Mouse (Mus musculus) lung, adult 2 months (tissue): ENCODE measurements around the gene Acot13. TPM values are rescaled to one million over a fixed set of nuclear protein-coding genes. Genes with fewer than 3 reads are reported as not detected.

Source experiments
- DNase-seq: peaks from one replicate; pipeline ENCODE4 v3.0.0; 2022
- H3K4me1 ChIP-seq: fragments of 200-500 bp; 2 replicates; pipeline ENCODE4 v1.6.1; 2011; ENCODE audit warnings: low read length; ENCODE audit not compliant: control insufficient read depth, insufficient read depth
- H3K4me3 ChIP-seq: fragments of 200-500 bp; replicated peaks from 2 replicates; pipeline ENCODE3; 2011; ENCODE audit warnings: low read depth, mild to moderate bottlenecking, control low read depth, low read length; ENCODE audit errors: extremely low read depth
- CTCF ChIP-seq: fragments of 200-500 bp; IDR thresholded peaks from 2 replicates; pipeline ENCODE4 v1.5.1; 2011; ENCODE audit warnings: mild to moderate bottlenecking, low read length, control low read depth; ENCODE audit not compliant: insufficient read depth
- POLR2A ChIP-seq: fragments of 200-500 bp; IDR thresholded peaks from 2 replicates; pipeline ENCODE4 v1.6.1; 2011; ENCODE audit warnings: low read depth, mild to moderate bottlenecking, control low read depth, low read length, borderline replicate concordance; ENCODE audit errors: extremely low read depth
- WGBS: fragments of 180-500 bp; shearing (Covaris S2); methylation state at CpG from one replicate; pipeline ENCODE4 v1.1.7; 2018; 5-methylcytosine and 5-hydroxymethylcytosine counted together
- polyA plus RNA-seq: library from polyadenylated mRNA; depleted of rRNA; stranded (reverse); fragments of >200 nt; gene quantifications from 2 replicates; pipeline ENCODE4 v1.2.3, GENCODE M21; 2012

Acot13 gene
- polyA plus RNA-seq, 1 experiment, result 32.6 TPM

DNA sequence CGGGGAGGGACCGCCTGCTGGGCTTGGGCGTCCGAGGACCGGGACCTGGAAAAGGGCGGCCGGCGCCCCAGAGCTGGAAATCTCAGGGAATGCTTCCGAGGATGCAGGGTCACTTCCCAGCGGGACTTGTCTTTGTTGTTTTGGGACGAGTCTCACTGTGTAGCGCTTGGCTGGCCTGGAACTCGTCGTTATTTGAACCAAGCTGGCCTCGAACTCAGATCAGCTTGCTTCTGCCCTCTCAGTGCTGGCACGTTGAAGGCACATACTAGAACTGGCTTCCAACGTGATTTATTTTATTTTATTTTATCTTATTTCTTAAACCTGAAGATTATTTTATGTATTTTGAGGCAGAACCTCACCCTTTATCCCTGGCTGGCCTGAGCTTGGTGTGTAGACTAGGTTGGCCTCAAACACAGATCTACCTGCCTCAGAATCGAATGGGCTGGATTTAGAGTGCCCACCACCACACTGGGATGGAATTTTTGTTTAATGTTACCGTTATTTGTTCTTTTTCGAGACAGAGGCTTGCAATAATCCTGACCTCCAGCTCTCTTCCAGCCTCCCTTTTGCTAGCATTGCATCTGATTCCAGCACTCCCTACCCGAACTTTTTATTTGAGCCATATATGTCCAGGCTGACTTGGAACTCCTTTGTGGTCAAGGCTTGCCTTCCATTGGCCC, 931 bp upstream of the Acot13 start:
- whole genome bisulfite sequencing, result 3% methylated on average over 21 of the region's 21 CpGs
- no peak for TF ChIP-seq POLR2A
- TF ChIP-seq CTCF, result no peak

DNA sequence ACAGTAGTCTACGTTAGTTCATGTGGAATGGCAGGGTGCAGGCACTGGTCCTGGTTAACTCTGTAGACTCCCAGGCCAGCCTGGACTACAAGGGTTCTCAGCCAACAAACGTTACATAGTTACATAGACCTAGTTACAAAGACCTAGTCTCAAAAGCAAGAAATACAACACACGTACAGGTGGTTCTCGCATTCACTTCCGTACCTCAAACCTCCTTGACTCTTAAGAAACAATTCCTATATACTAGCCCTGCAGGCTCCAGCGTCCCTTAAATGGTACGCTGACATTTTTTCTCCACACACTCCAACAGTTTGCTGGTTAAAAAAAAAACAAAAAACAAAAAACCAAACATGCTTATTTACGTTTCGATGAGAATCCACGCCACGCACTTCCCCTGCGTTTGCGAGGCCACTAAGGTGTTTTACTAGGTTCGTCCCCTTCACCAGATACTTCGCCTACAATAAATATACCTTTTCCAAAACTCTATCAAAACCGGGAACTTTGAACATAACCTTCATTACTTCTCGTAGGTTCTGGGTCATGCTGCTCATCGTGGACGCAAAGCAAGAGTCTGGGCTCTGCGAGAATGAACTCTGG, 486 bp downstream of the Acot13 start:
- under 1% methylated on average over 20 of the region's 20 CpGs for WGBS
- Histone ChIP-seq H3K4me3 (peak overlapping the region; percentile 81), H3K4me1 (peaks cover 12% of the 10 kb centered on the region)
- no peak for TF ChIP-seq POLR2A
- no peak for TF ChIP-seq CTCF
- no peak for DNase-seq

More for the DNA sequence above, 931 bp upstream of the Acot13 start:
- peak overlapping the region; percentile 71 for H3K4me3 ChIP-seq
- H3K4me1 ChIP-seq, result peaks cover 12% of the 10 kb centered on the region
- DNase-seq, result no peak

DNA sequence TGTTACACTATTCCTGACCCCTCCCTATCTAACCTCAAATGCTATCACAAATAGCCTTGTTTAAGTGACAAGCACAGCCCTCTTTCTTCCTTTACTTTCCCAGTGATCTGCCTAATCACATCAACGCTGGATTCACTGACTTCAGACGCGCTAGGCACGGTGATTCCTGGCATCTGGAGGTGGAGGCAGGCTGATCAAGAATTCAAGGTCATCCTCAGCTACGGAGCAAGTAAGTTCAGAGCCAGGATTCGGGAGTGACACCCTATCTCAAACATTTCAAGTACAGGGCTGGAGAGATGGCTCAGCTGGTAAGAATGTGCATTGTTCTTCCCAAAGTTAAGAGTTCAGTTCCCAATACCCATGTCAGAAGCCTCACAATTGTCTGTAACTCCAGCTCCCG, 5.2 kb downstream of the Acot13 start:
- Histone ChIP-seq H3K4me3 (no peak overlapping the region), H3K4me1 (peaks cover 6% of the 10 kb centered on the region; the same call in 1 of the 2 replicates)
- 70% methylated on average over 7 of the region's 7 CpGs for WGBS
- TF ChIP-seq CTCF, result no peak
- TF ChIP-seq POLR2A, result no peak
- no peak for DNase-seq

DNA sequence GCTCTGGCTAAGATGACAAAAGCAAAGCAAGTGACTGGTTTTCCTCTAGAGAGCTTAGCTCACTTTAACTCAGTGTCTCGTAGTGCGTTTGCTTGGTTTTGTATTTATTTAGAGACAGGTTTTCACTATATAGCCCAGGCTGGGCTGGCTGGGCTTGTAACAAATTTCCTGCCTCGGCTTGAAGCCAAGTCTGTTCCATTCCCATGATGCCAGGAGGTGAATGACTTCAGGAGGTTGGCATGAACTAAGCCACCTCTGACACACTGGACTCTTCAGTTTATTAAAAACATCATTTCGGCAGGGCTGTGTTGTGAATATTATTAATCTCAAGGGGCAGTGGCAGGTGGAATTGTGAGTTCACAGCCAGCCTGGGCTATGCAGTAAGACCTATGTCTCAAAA, 5.8 kb downstream of the Acot13 start:
- no peak overlapping the region for H3K4me3 ChIP-seq
- TF ChIP-seq CTCF (no peak), POLR2A (no peak)
- WGBS, result 42% methylated on average over 4 of the region's 4 CpGs
- peaks cover 5% of the 10 kb centered on the region; the same call in 1 of the 2 replicates for H3K4me1 ChIP-seq
- DNase-seq, result no peak

DNA sequence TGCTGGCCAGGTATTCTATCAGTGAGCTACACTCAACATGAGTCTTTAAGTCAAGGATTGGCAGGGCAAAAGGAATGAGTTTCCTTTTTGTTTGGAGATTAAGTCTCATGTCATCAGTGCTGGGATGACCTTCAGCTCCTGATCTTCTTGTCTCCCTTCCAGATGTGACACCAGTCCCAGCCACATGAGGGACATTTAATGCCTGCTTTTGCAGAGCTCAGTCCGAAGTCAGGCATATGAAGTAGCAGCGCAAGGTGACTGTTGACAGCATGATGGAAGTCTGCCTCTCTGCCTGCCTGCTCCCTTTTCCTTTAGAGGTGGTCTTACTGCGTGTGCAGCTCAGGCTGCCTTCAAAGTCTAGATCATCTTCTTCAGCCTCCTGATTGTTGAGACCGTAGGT, 6.7 kb downstream of the Acot13 start:
- no peak for DNase-seq
- H3K4me3 ChIP-seq, result no peak overlapping the region
- TF ChIP-seq POLR2A, result no peak
- WGBS, result 91% methylated on average over 4 of the region's 4 CpGs
- H3K4me1 ChIP-seq, result peaks cover 4% of the 10 kb centered on the region; the same call in 1 of the 2 replicates

DNA sequence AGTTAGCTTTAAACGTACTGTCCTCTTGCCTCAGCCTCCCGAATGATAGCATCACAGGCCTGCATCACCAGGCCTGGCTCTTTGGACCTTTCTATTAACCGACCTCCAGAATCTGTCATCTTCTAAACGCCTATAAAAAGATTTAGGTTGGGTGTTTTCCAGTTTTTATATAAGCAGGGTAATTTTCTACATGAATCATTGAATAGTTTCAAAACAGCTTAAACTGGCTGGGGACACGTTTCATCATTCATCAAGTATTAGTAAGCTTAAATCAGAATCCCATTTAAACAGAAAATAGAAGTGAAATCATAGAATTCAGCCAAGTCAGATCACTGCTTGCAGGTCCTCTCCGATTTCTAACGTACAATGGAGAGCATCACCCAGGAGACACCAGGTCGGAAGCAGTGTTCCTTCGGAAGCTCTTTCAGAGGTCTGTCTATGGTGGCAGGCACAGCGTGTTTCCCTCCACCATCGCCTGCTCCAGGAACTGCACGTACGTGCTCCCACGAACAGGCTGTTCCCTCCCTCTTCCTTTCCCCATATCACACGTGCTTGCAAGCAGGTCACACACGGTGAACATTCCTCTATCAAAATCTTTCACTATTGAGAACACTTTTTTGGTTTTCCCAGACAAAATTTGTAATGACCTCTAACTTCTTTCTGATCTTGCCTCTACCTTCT, 8.5 kb downstream of the Acot13 start:
- 76% methylated on average over 16 of the region's 16 CpGs for WGBS
- TF ChIP-seq POLR2A, result no peak
- TF ChIP-seq CTCF, result no peak
- no peak for DNase-seq
- Histone ChIP-seq H3K4me3 (no peak overlapping the region), H3K4me1 (peaks cover 4% of the 10 kb centered on the region; the same call in 1 of the 2 replicates)

DNA sequence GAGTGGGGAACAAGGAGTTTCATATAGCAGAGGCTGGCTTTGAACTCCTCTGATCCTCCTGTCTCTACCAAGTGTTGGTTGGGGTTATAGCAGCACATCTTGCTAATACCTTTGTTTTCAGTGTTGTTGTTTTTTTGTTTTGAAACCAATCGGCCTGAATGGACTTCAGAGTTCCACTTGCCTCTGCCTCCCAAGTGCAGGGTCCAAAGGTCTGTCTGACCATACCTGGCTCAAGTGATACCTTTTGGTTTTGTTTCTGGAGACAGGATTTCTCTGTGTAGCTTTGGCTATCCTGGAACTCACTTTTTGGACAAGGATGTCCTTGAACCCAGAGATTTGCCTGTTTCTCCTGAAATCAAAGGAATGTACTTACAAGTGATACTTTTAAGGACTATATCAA, 11.4 kb downstream of the Acot13 start:
- Histone ChIP-seq H3K4me3 (no peak overlapping the region), H3K4me1 (peaks cover 3% of the 10 kb centered on the region)
- WGBS, result 76% methylated on average over 1 of the region's 1 CpGs
- no peak for DNase-seq
- TF ChIP-seq POLR2A (no peak), CTCF (no peak)

DNA sequence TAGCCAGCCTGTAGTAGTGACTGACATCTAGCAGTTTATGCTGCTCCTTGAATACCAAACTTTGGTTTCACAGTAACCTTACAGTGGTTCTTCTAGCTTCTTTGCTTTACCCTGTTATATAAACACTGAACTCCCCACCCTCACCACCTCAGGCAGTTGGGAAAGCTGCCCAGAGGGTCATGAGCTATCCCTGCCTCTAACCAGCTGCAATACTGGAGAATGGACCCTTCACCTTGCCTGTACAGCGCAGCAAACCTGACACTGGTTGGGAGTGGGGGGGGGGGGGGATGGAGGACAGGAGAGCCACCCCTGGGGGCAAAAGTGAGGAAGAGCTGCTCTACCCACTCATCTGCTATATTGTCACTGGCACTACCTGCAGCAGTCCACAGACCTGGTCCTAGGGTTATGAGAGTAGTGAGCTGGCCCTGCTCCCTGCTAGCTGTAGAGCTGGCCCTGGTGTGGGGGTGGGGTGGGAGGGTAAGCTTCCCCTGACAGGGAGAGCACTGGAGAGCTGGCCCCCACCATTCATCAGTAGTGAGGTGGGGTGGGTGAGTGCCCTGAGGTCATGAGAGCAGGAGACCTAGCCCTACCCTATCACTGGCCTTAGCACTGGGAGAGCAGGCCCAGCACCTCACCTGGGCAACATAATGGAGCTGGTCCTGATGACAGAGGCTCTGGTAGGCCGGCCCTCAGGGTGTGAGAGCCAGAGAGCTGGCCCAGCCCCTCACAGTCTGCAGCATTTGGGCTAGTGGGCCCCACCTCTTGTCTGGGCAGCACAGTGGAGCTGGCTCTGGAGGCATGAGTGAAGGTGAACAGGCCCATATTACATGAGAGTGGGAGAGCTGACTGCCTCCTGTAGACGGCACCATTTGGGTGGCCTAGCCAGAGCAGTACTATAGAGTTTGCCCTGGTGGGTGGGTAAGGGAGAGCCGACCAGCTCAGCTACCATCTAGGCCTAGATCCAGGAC, 14.9 kb downstream of the Acot13 start:
- TF ChIP-seq POLR2A, result peak; percentile 19; the same call in 1 of the 2 replicates
- no peak for TF ChIP-seq CTCF
- 58% methylated on average over 4 of the region's 4 CpGs for WGBS

DNA sequence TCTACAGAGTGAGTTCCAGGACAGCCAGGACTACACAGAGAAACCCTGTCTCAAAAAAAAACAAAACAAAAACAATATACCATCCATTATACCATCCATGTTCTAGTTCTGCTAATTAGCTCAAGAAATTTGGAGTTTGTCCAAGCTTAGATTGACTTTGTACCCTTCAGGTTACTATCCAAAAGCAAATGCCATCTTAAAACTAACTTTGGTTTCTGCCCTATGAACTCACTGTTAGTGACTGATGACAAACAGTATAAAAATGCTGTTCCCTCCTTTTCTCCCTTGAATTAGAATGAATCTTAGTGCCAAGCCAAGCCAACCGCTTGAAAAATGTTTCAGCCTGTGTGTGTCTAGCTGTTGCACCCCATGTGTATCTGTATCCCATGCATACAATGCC, 16.7 kb downstream of the Acot13 start:
- TF ChIP-seq CTCF (no peak), POLR2A (no peak)
- Histone ChIP-seq H3K4me1 (peaks cover 3% of the 10 kb centered on the region), H3K4me3 (no peak overlapping the region)
- 69% methylated on average over 1 of the region's 1 CpGs for WGBS
- DNase-seq, result no peak

More for the DNA sequence above, 14.9 kb downstream of the Acot13 start:
- H3K4me1 ChIP-seq, result peaks cover 3% of the 10 kb centered on the region
- no peak for DNase-seq
- H3K4me3 ChIP-seq, result no peak overlapping the region
